ENCODE assay signal across 7 mouse cellular contexts in the genomic region with DNA sequence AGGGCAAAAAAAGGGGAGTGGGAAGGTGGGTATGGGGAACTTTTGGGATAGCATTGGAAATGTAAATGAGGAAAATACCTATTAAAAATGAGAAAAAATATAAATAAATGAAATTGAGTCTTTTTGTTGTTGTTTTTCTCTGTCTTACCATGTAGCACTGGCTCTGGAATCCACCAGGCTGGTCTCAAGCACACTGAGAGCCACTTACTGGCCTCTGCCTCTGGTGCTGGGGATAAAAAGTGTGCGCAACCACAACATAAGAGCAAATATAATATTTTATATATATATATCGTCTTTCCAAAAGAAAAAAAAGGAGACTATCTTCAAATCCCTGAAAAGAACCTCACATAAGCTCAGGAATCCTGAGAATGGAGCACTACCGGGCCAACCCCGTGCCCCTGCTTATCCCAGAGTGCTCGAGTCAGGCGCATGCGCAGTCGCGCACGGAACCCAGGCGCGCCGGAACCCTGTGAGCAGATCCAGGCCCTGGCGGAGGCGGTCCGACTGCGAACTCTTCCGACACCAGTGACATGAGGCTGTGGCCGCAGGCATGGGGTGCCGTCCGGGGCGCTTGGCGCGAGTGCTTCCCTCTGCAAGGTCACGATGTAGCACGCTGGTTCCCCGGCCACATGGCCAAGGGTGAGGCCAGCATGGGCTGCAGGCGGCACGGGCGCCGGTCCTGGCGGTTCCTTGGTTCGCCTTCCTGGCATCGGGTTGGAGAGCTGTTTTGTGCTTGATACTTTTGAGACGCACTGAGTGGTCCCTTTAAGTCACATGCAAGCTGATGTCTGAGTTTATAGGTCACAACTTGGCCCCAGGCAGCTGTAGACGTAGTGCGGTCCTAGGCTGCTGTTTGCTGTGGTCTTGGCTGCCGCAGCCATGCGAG. TPM values are rescaled to one million over a fixed set of nuclear protein-coding genes. Genes with fewer than 3 reads are reported as not detected.
A peak's percentile ranks its signal among the peaks of the same experiment; 100 is the strongest.
DNase-seq lines count a peak whose midpoint lies in the region; ATAC-seq and TF ChIP-seq lines count a peak whose summit lies in the region.

Gene Mtg1 (plus strand): TSS at position 430 of the 886 bp plus-strand sequence.

- intact Hi-C loops in left cerebral cortex, postnatal 4 days (cut with DNase I): no loop called here

- peak; percentile 26; the same call in 1 of the 2 replicates for TF ChIP-seq CTCF in intestine, postnatal 0 days (IDR thresholded peaks at IDR 0.05; ENCODE audit: low read depth)
- no peak for TF ChIP-seq CTCF in small intestine, adult 2 months (IDR thresholded peaks at IDR 0.05; ENCODE audit: extremely low read depth, insufficient read length, insufficient replicate concordance, low read depth, low read length)

- peak within 1 kb of the TSS; percentile 69 for H3K27ac ChIP-seq in intestine, postnatal 0 days (ENCODE audit: low read depth, low read length)
- H3K27ac ChIP-seq in midbrain, embryonic 12.5 days (replicated peaks): peak within 1 kb of the TSS; percentile 68; the same call in 1 of the 2 replicates
- H3K27ac ChIP-seq in small intestine, adult 2 months (ENCODE audit: insufficient read depth, low read depth, low read length): peak within 1 kb of the TSS; percentile 60

- H3K4me1 ChIP-seq in intestine, postnatal 0 days (replicated peaks; ENCODE audit: control insufficient read depth, insufficient read depth, low read length): peaks cover 4% of the 10 kb centered on the region; the same call in 1 of the 2 replicates
- peaks cover 7% of the 10 kb centered on the region for H3K4me1 ChIP-seq in midbrain, embryonic 12.5 days
- H3K4me1 ChIP-seq in small intestine, adult 2 months (ENCODE audit: control insufficient read depth, insufficient read depth, insufficient read length, low read length): peaks cover 5% of the 10 kb centered on the region; the same call in 1 of the 2 replicates

- H3K36me3 ChIP-seq in intestine, postnatal 0 days (ENCODE audit: control insufficient read depth, insufficient read depth): peaks cover 4% of the 10 kb centered on the region; the same call in 1 of the 2 replicates
- H3K36me3 ChIP-seq in midbrain, embryonic 12.5 days: no peaks in the 10 kb centered on the region
- no peaks in the 10 kb centered on the region for H3K36me3 ChIP-seq in small intestine, adult 2 months (ENCODE audit: control insufficient read depth, insufficient read depth, low read length)

- peak; percentile 92 for DNase-seq in adrenal gland, adult 8-10 months
- peak; percentile 95 for DNase-seq in embryo, embryonic 9.5 days (ENCODE audit: extremely low spot score)
- no peak for DNase-seq in gonadal fat pad, adult 2 months (ENCODE audit: low read depth)
- peak; percentile 97 for DNase-seq in left cerebral cortex, postnatal 4 days

- TF ChIP-seq POLR2A in small intestine, adult 2 months (IDR thresholded peaks at IDR 0.05; ENCODE audit: low read depth, low read length): peak; percentile 75

- H3K9me3 ChIP-seq in intestine, postnatal 0 days (ENCODE audit: control insufficient read depth): no peaks in the 10 kb centered on the region
- no peaks in the 10 kb centered on the region for H3K9me3 ChIP-seq in midbrain, embryonic 12.5 days

- H3K4me3 ChIP-seq in intestine, postnatal 0 days (ENCODE audit: low read depth, low read length): peak within 1 kb of the TSS; percentile 69
- peak within 1 kb of the TSS; percentile 85 for H3K4me3 ChIP-seq in midbrain, embryonic 12.5 days
- H3K4me3 ChIP-seq in small intestine, adult 2 months (ENCODE audit: low read depth, low read length): peak within 1 kb of the TSS; percentile 93

- peak within 1 kb of the TSS; percentile 78 for H3K4me2 ChIP-seq in intestine, postnatal 0 days (replicated peaks; ENCODE audit: low read depth)
- H3K4me2 ChIP-seq in midbrain, embryonic 12.5 days (replicated peaks): peak within 1 kb of the TSS; percentile 93

- 3% methylated on average over 39 of the region's 39 CpGs for WGBS in intestine, postnatal 0 days
- WGBS in midbrain, embryonic 12.5 days: 1% methylated on average over 39 of the region's 39 CpGs
- WGBS in small intestine, adult 2 months: 2% methylated on average over 39 of the region's 39 CpGs

- peak within 1 kb of the TSS; percentile 74 for H3K9ac ChIP-seq in intestine, postnatal 0 days (ENCODE audit: low read depth, low read length)
- peak within 1 kb of the TSS; percentile 80 for H3K9ac ChIP-seq in midbrain, embryonic 12.5 days (replicated peaks)

- peak; percentile 97 for ATAC-seq in intestine, postnatal 0 days
- ATAC-seq in midbrain, embryonic 12.5 days (ENCODE audit: low FRiP score, low read depth): peak; percentile 97

- H3K27me3 ChIP-seq in intestine, postnatal 0 days (replicated peaks; ENCODE audit: control insufficient read depth, insufficient read depth, low read length): no peaks in the 10 kb centered on the region
- peaks cover 11% of the 10 kb centered on the region; the same call in 1 of the 2 replicates for H3K27me3 ChIP-seq in midbrain, embryonic 12.5 days
- no peaks in the 10 kb centered on the region for H3K27me3 ChIP-seq in small intestine, adult 2 months (ENCODE audit: control insufficient read depth, insufficient read depth, low read length)

RNA-seq across cellular contexts. Expression of gene Mtg1, which starts in this region (rescaled TPM):
- total RNA-seq in adrenal gland, adult 8-10 months (2022): 10 to 100 TPM; 30.1 to 32.7 (median 31.3) TPM
- 28.9 and 56.7 TPM in 2 replicates for polyA plus RNA-seq in gonadal fat pad, adult 2 months (2012; rRNA removed)
- polyA plus RNA-seq in intestine, postnatal 0 days (2015; fragmentation: Nextera tagmentation; extraction: Ambion mirVana): 15.7 and 17.1 TPM in 2 replicates
- total RNA-seq in left cerebral cortex, postnatal 4 days (2021): 10 to 100 TPM; 24.7 to 27.3 TPM
- 26.1 and 28.8 TPM in 2 replicates for polyA plus RNA-seq in midbrain, embryonic 12.5 days (2016; fragmentation: Nextera tagmentation; extraction: Ambion mirVana)
- 8.3 and 16.6 TPM in 2 replicates for polyA plus RNA-seq in small intestine, adult 2 months (2012; rRNA removed)
